Mouse (Mus musculus) embryonic facial prominence, embryonic 15.5 days (tissue): ENCODE results near the gene Rsbn1l. TPM values are rescaled to one million over a fixed set of nuclear protein-coding genes. Genes with fewer than 3 reads are reported as not detected.

Experiments
- ATAC-seq: fragments of 200-750 bp; cut with Nextera tagmentation; 2 replicates; pipeline ENCODE4 v1.8.0; 2017; ENCODE audit warnings: low read depth, moderate TSS enrichment; ENCODE audit not compliant: insufficient number of reproducible peaks, low FRiP score, low TSS enrichment
- H3K27ac ChIP-seq: fragments of 300-500 bp; sonication (generic); replicated peaks from 2 replicates; pipeline ENCODE4 v1.5.1; 2015; ENCODE audit warnings: mild to moderate bottlenecking, inconsistent platforms
- H3K27me3 ChIP-seq: fragments of 300-500 bp; sonication (generic); 2 replicates; pipeline ENCODE4 v1.6.1; 2015; ENCODE audit warnings: inconsistent platforms
- H3K36me3 ChIP-seq: fragments of 300-500 bp; sonication (generic); 2 replicates; pipeline ENCODE4 v1.6.1; 2015; ENCODE audit warnings: mild to moderate bottlenecking, inconsistent platforms
- H3K4me1 ChIP-seq: fragments of 300-500 bp; sonication (generic); 2 replicates; pipeline ENCODE4 v1.6.1; 2015; ENCODE audit warnings: inconsistent platforms
- H3K4me2 ChIP-seq: fragments of 300-500 bp; sonication (generic); replicated peaks from 2 replicates; pipeline ENCODE4 v1.6.1; 2015; ENCODE audit warnings: mild to moderate bottlenecking, inconsistent platforms
- H3K4me3 ChIP-seq: fragments of 300-500 bp; sonication (generic); replicated peaks from 2 replicates; pipeline ENCODE4 v1.5.1; 2015; ENCODE audit warnings: mild to moderate bottlenecking, inconsistent platforms
- H3K9ac ChIP-seq: fragments of 300-500 bp; sonication (generic); 2 replicates; pipeline ENCODE4 v1.6.1; 2015; ENCODE audit warnings: inconsistent platforms
- H3K9me3 ChIP-seq: fragments of 300-500 bp; sonication (generic); replicated peaks from 2 replicates; pipeline ENCODE4 v1.6.1; 2016; ENCODE audit warnings: inconsistent platforms
- WGBS: fragments of 180-500 bp; shearing (Covaris S2); methylation state at CpG from one replicate; pipeline ENCODE4 v1.1.7; 2015; 5-methylcytosine and 5-hydroxymethylcytosine counted together
- polyA plus RNA-seq: library from polyadenylated mRNA; unstranded; fragments of >200 nt; fragmentation: Nextera tagmentation; extraction: Ambion mirVana; gene quantifications from 2 replicates; pipeline ENCODE4 v1.2.1, GENCODE M21; 2015

The Rsbn1l gene
- polyA plus RNA-seq, 1 experiment from 2014 or later, result 4.8 TPM

GRCm38 (mm10) chr5:20864216-20864969 lies 91.8 kb downstream of the Rsbn1l start:
- Histone ChIP-seq H3K9ac (no peak overlapping the region), H3K27ac (no peak overlapping the region), H3K9me3 (no peaks in the 10 kb centered on the region), H3K4me2 (no peak overlapping the region), H3K4me1 (no peaks in the 10 kb centered on the region; the same call in 1 of the 2 replicates), H3K27me3 (no peaks in the 10 kb centered on the region), H3K4me3 (no peak overlapping the region), H3K36me3 (no peaks in the 10 kb centered on the region)
- ATAC-seq, result no peak
- WGBS, result 62% methylated on average over 4 of the region's 4 CpGs

DNA sequence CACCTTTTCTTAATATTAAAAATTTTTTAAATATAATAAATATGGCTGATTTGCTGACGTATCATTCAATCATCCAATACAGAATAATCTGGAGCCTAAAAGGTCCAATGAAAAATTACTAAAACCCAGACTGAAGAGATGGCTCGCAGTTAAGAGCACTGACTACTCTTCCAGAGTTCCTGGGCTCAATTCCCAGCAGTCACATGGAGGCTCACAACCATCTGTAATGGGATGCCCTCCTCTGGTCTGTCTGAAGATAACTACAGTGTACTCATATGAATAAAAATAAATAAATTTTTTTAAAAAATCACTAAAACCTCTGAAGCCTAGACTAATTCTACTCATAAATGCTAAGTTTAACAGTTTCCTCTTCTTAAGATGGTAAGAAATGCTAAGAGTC lies 94.3 kb downstream of the Rsbn1l start:
- ATAC-seq, result no peak
- no peaks in the 10 kb centered on the region; the same call in 1 of the 2 replicates for H3K4me1 ChIP-seq
- WGBS, result 88% methylated on average over 2 of the region's 2 CpGs
- no peak overlapping the region for H3K4me2 ChIP-seq
- H3K27me3 ChIP-seq, result no peaks in the 10 kb centered on the region
- H3K9ac ChIP-seq, result no peak overlapping the region
- H3K4me3 ChIP-seq, result no peak overlapping the region
- H3K36me3 ChIP-seq, result no peaks in the 10 kb centered on the region
- no peak overlapping the region for H3K27ac ChIP-seq
- no peaks in the 10 kb centered on the region for H3K9me3 ChIP-seq

GRCm38 (mm10) chr5:20860565-20860964 lies 95.6 kb downstream of the Rsbn1l start:
- Histone ChIP-seq H3K4me2 (no peak overlapping the region), H3K4me1 (no peaks in the 10 kb centered on the region; the same call in 1 of the 2 replicates), H3K27me3 (no peaks in the 10 kb centered on the region), H3K4me3 (no peak overlapping the region), H3K9me3 (no peaks in the 10 kb centered on the region), H3K36me3 (no peaks in the 10 kb centered on the region), H3K9ac (no peak overlapping the region), H3K27ac (no peak overlapping the region)
- 91% methylated on average over 4 of the region's 4 CpGs for WGBS
- no peak for ATAC-seq

DNA sequence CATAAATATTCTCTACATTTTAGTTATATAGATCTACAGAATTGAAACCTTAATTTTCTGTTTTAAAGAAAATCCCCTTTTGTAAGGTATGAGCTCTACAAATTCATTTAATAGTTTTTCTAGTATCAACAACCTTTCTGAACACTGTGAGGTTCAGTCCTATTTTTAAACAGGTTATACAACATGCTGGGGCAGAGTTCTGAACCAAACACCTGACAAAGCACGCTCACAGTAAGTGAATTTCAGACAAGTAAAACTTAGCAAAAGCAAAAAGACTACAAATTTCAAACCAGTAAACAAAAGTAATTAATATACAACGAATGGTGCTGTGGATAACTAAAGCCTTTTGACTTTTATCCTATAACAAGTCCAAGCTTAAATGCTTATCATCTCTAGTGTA lies 97.8 kb downstream of the Rsbn1l start:
- Histone ChIP-seq H3K9ac (no peak overlapping the region), H3K9me3 (no peaks in the 10 kb centered on the region), H3K27ac (no peak overlapping the region), H3K4me1 (no peaks in the 10 kb centered on the region), H3K27me3 (no peaks in the 10 kb centered on the region), H3K4me2 (no peak overlapping the region), H3K36me3 (no peaks in the 10 kb centered on the region), H3K4me3 (no peak overlapping the region)
- ATAC-seq, result no peak
- WGBS, result 79% methylated on average over 2 of the region's 2 CpGs

- Histone ChIP-seq H3K4me2 (no peak overlapping the region), H3K4me1 (peaks cover 3% of the 10 kb centered on the region; the same call in 1 of the 2 replicates), H3K4me3 (no peak overlapping the region), H3K9me3 (no peaks in the 10 kb centered on the region), H3K27ac (no peak overlapping the region), H3K27me3 (no peaks in the 10 kb centered on the region), H3K36me3 (no peaks in the 10 kb centered on the region), H3K9ac (no peak overlapping the region)
- no peak for ATAC-seq
- WGBS, result 88% methylated on average over 4 of the region's 4 CpGs
Measured at GRCm38 (mm10) chr5:20855066-20855465, 101.1 kb downstream of the Rsbn1l start.

GRCm38 (mm10) chr5:20847010-20847409 lies 109.2 kb downstream of the Rsbn1l start:
- Histone ChIP-seq H3K9ac (no peak overlapping the region), H3K4me3 (no peak overlapping the region), H3K9me3 (no peaks in the 10 kb centered on the region), H3K4me1 (peaks cover 5% of the 10 kb centered on the region; the same call in 1 of the 2 replicates), H3K36me3 (no peaks in the 10 kb centered on the region), H3K4me2 (no peak overlapping the region), H3K27ac (no peak overlapping the region), H3K27me3 (no peaks in the 10 kb centered on the region)
- ATAC-seq, result no peak
- 91% methylated on average over 2 of the region's 2 CpGs for WGBS

DNA sequence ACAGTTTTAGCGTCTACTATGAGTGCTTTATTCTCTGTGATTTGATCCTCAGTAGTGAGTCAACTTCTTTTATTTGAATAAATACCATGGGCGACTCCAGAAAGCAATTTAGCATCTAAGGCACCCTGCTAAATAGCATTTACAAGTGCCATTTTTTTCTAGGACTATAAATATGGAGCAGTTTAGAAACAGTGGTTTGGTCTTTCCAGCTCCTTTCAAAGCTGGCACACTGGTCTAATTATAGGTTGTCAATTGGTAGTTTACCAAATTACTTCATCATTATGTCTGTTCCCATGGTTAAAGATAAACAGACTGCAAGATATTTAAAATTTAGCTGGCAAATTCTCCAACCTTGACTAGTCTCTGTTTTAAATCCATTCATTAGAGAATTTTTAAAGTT lies 112.4 kb downstream of the Rsbn1l start:
- Histone ChIP-seq H3K27me3 (no peaks in the 10 kb centered on the region), H3K4me3 (no peak overlapping the region), H3K9me3 (no peaks in the 10 kb centered on the region), H3K27ac (no peak overlapping the region), H3K9ac (no peak overlapping the region), H3K4me2 (no peak overlapping the region), H3K4me1 (no peaks in the 10 kb centered on the region), H3K36me3 (no peaks in the 10 kb centered on the region)
- WGBS, result 36% methylated on average over 2 of the region's 2 CpGs
- ATAC-seq, result no peak

DNA sequence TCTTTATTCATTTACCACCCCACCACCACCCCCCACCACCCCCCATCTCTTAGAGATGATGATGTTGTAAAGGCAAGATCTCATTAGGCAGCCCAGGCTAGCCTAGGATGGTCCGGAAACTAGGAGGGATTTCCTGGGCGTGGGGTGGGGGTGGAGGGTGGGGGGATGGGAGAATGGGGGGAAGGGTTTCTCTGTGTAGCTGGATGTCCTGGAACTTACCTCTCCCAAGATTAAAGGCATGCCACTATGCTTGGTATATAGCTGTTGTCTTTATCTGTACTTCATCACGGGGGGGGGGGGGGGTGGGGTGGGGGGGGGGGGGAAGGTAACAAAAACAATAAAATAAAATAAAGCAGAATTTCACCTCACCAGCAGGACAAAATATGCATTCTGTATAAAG lies 112.8 kb downstream of the Rsbn1l start:
- H3K27ac ChIP-seq, result no peak overlapping the region
- no peak overlapping the region for H3K4me2 ChIP-seq
- WGBS, result 53% methylated on average over 2 of the region's 3 CpGs
- no peaks in the 10 kb centered on the region for H3K36me3 ChIP-seq
- no peak for ATAC-seq
- H3K4me3 ChIP-seq, result no peak overlapping the region
- H3K9me3 ChIP-seq, result no peaks in the 10 kb centered on the region
- no peaks in the 10 kb centered on the region for H3K27me3 ChIP-seq
- no peak overlapping the region for H3K9ac ChIP-seq
- no peaks in the 10 kb centered on the region for H3K4me1 ChIP-seq

Other genes with a start within 250 kb of the Rsbn1l start
- gene Phtf2, start 74.3 kb downstream of the Rsbn1l start, polyA plus RNA-seq, result 15.3 and 16.5 TPM in 2 replicates
- gene Tmem60, start 74.2 kb downstream of the Rsbn1l start, polyA plus RNA-seq, result 47.8 and 50.6 TPM in 2 replicates
- gene Ptpn12, start 99.5 kb upstream of the Rsbn1l start, polyA plus RNA-seq, result 24.2 and 25.0 TPM in 2 replicates
- gene Gsap, start 229.9 kb upstream of the Rsbn1l start, polyA plus RNA-seq, result 3.1 and 3.6 TPM in 2 replicates